Mouse (Mus musculus) ovary, postnatal 36 days (tissue): ENCODE measurements at regions not wholly inside any gene's neighbourhood (a gene's known extent, or its start where the extent isn't known, plus 50 kb on each side); places are given as distances from the start of the nearest gene placed in this dataset.

Experiments used
- DNase-seq: peaks from one replicate; pipeline ENCODE4 v3.0.0; 2022; ENCODE audit warnings: low spot score, mixed read lengths

DNA sequence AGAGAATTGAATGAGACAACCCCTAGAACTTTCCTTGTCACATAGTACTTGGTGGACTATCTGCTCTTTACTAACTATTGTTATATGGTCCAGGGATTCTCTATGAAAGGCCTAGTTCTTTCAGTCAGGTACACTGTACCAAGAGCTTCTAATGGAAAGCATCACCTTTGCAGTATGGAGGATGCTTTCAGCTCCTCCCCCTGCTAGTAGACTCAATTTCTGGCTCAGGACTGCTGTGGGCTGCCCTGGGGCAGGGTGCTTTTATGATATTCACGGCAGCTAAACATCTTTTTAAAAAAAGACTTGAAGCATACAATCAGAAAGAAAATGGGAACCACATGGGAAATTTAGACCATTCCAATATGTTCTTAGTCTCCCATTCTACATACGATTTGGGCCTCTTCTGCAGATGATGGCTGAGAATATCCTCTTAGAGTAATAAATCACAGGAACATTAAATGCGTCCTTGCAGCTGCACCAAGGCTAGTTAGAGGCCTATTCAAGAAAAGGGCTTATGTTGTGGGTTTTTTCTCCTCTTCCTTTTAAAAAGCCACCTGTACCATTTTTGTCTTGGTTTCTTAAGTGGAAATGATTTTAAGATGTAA, 61.7 kb upstream of the 6030498E09Rik start:
- DNase-seq: no peak

DNA sequence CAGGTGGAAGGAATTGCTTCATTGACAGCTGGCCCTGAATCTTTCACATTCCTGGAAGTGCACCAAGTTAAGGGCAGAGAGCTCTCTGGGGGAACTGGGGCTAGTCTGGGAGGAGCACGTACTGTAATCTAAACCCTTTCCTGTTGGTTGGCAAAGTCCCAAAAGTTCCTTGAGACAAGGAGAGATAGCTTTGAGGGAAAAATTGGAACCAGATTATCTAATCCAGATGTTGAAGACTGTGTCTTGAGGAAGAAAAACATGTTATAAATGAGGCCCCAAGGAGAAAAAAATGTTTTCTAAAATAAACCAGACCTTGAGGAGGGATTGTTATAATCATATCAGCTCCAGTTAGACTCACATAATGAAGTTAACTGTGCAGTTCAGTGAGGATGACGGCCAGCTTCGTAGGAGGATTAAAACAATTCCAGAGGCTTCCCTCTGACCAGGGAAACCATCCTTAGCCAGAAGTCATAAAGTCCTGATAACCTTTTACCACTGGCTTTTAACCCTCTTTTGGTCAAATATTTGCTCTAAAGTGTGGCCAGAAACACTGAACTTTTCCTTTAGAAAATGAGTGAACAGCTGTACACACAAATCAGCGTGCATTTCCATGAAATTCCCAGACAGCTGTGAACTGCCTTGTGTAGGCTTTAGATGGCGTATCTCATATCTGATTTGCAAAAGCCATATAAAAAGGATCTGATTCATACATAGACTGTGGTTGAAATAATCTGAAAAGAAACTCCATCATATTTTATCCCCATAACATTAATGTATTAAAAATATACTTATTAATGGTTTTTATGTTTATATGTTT, 60.8 kb upstream of the 6030498E09Rik start:
- peak; percentile 8 for DNase-seq
